Mouse (Mus musculus) cerebellum, adult 18-20 months (tissue): ENCODE results near the gene Plscr5.

Experiments used
- DNase-seq, 2 experiments: peaks; one replicate each; pipeline ENCODE4 v3.0.0; 2021

Plscr5 gene

DNA sequence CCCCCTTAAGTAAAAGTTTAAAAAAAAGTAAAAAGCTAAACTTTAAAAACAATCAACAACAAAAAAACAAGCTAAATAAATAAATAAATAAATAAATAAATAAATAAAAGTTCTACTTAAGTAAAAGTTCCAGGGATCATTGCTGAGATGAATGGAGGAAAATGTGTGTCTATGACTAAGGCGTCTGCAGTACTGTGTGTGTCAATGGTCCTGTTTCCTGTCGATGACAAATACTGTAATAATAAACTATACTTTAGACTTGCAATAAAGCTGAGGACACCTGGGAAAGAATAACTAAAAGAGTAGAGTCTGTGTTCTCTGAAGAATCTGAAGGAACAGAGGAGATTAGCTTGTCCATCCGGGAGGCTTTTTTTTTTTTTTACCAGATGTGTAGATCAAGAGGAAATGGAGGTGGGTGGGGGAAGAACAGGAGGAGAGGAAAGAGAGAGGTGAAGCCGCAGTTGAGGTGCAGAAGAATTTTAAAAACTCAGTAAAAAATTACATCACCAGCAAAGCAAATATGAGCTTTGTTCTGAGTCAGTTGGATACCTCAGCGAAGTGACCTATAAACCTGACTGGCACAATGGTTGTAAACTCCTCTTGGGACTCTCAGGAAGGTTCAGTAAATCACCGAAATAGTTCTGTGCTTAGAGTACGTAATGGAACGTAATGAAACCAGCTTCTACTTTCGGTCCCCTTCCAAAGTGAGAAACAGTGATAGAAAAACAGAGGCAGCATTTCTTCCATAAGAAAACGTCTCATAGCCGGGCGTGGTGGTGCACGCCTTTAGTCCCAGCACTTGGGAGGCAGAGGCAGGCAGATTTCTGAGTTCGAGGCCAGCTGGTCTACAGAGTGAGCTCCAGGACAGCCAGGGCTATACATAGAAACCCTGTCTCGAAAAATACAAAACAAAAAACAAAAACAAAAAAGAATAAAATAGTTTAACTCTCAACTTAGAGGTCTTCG is 36.4 kb downstream of the Plscr5 start:
- no peak for DNase-seq

GRCm38 (mm10) chr9:92229833-92230205 is 37.1 kb downstream of the Plscr5 start:
- no peak for DNase-seq

DNA sequence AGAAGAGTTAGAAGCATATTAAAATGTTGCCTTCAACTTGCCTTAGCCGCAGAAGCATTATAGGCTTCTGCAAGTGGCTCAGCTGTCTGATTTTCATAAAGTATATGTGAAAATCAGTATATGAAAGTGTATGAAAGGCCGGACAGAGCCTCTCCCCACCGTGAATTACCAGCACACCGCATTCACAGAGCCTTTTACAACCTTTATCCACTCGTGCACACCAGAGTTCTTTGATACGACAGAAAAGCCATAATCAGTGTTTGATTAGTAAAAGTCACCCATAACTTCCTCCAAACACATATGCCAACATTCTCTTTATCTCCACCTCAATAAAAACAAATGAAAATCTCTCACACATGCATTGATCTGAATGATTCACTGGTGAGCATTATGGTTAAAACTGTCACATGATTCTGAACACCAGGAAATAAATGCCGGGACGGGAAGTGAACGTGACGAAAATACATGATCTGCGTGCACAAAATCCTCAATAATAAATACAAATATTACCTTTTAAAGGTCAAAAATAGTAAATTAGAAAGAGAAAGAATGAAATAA is 42.2 kb downstream of the Plscr5 start:
- DNase-seq = no peak

DNA sequence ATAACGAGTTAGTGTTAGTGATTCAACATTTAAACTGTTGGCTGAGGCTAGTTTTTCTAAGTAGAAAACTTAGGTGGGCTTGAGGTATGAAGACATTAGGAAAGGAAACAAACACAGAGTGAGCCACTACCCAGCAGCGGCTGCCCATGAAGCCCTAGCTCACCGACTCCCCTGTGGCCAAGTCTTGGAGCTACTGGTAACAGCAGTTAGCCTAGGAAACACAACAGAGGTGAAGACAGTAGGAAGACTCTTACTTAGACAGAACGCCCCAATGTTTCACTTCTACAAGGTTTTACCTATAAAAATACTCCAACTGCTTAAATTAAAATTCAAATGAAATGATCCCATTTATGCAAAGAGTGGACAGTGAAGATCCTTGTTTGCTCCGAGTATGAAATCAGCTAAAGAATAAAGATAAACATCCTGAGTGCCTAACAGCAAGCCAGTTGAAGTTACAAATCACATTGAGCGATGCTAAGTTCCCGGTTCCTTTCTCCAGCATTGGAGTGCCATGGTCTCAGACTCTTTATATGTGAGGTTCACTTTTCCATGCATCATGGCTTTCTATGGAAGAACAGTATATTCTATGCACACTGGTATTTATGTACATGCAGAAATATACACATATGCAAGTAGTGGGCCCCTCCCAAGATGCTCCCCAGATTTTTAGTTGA is 56.2 kb downstream of the Plscr5 start:
- no peak for DNase-seq

- no peak for DNase-seq
These were observed 56.7 kb downstream of the Plscr5 start, which contains the start of gene Plscr1 for GRCm38 (mm10) chr9:92249447-92249852. Gene Plscr1 (plus strand): TSS chr9:92249750.

DNA sequence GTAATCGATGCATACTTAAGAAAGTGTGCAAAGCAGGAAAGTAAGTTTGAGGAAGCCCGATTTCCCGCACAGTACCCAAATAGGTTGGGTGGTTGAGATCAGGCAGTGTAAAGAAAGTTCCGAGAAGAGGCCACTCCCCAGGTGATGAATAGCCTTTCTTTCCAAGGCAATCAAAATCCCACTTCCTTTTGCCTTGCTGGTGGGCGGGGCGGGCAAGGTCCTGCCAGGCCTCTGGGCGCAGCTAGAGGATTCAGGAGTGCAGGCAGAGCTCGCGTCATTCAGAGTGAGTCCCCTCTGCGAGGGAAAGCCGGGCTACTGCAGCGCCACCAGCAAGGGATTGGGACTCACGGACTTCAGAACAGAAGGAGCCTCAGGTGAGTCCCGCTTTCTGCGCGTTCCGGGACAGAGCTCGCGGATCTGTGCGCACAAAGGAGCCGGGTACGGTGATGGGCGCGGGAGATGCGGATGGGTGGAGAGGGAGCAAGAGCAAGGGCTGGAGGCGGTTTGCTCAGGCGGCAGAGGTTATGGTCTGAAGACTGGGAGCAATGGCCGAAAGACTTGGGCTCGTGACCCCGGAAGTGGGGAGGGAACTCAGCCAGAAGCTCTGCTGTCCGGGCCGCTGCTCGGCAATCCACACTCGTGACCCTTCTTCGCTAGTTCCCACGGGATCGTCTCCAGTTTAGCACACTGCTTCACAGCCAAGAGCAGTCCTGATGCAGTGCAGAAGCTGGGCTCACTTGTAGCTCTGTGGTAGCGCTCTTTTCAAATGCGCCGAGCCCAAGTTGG is 57.4 kb downstream of the Plscr5 start:
- DNase-seq = peak; percentile 33

GRCm38 (mm10) chr9:92252718-92253117 is 60.0 kb downstream of the Plscr5 start:
- DNase-seq = no peak

- DNase-seq = no peak
These were observed 61.0 kb downstream of the Plscr5 start for GRCm38 (mm10) chr9:92253585-92254321.
